Mouse (Mus musculus) kidney, adult 2 months (tissue): Measurements from ENCODE around the gene Pate2. TPM values are rescaled to one million over a fixed set of nuclear protein-coding genes. Genes with fewer than 3 reads are reported as not detected.

ENCODE experiments used
- DNase-seq: peaks from one replicate; pipeline ENCODE4 v3.0.0; 2021
- H3K27ac ChIP-seq: fragments of 200-500 bp; 2 replicates; pipeline ENCODE4 v1.5.1; 2012; ENCODE audit warnings: low read depth, low read length, control low read depth, inconsistent platforms; ENCODE audit not compliant: insufficient read depth
- H3K27me3 ChIP-seq: fragments of 200-500 bp; replicated peaks from 2 replicates; pipeline ENCODE4 v1.6.1; 2012; ENCODE audit warnings: mild to moderate bottlenecking, moderate library complexity, low read length, inconsistent platforms; ENCODE audit not compliant: control insufficient read depth, insufficient read depth
- H3K36me3 ChIP-seq: fragments of 200-500 bp; 2 replicates; pipeline ENCODE4 v1.6.1; 2012; ENCODE audit warnings: mild to moderate bottlenecking, moderate library complexity, low read length, inconsistent platforms; ENCODE audit not compliant: control insufficient read depth, insufficient read depth
- H3K4me1 ChIP-seq: fragments of 200-500 bp; 2 replicates; pipeline ENCODE4 v1.6.1; 2011; ENCODE audit warnings: low read length; ENCODE audit not compliant: control insufficient read depth, insufficient read depth
- H3K4me3 ChIP-seq: fragments of 200-500 bp; 2 replicates; pipeline ENCODE4 v1.5.1; 2011; ENCODE audit warnings: mild to moderate bottlenecking, low read depth, low read length, control low read depth; ENCODE audit not compliant: insufficient read depth
- CTCF ChIP-seq: fragments of 200-500 bp; conservative IDR thresholded peaks from 2 replicates; pipeline ENCODE4 v1.5.1; 2011; ENCODE audit warnings: low read depth, mild to moderate bottlenecking, control low read depth, low read length, moderate library complexity, mixed read lengths; ENCODE audit not compliant: insufficient read depth, insufficient read length
- POLR2A ChIP-seq: fragments of 200-500 bp; IDR thresholded peaks from one replicate; pipeline ENCODE4 v1.6.1; 2011; ENCODE audit warnings: low read depth, low read length, control low read depth
- WGBS: fragments of 180-500 bp; shearing (Covaris S2); methylation state at CpG from one replicate; pipeline ENCODE4 v1.1.7; 2018; 5-methylcytosine and 5-hydroxymethylcytosine counted together
- polyA plus RNA-seq: library from polyadenylated mRNA; depleted of rRNA; stranded (reverse); fragments of >200 nt; gene quantifications from 2 replicates; pipeline ENCODE4 v1.2.3, GENCODE M21; 2012

Pate2 gene
- polyA plus RNA-seq, 1 experiment: 0.05 TPM

- no peak for TF ChIP-seq CTCF
- TF ChIP-seq POLR2A: no peak
- WGBS: 68% methylated on average over 3 of the region's 3 CpGs
- H3K4me1 ChIP-seq: no peaks in the 10 kb centered on the region
- H3K27ac ChIP-seq: no peak overlapping the region
- DNase-seq: no peak
- no peaks in the 10 kb centered on the region for H3K36me3 ChIP-seq
- no peaks in the 10 kb centered on the region for H3K27me3 ChIP-seq
- H3K4me3 ChIP-seq: no peak overlapping the region
Measured at GRCm38 (mm10) chr9:35529141-35529540, 40.9 kb upstream of the Pate2 start.

DNA sequence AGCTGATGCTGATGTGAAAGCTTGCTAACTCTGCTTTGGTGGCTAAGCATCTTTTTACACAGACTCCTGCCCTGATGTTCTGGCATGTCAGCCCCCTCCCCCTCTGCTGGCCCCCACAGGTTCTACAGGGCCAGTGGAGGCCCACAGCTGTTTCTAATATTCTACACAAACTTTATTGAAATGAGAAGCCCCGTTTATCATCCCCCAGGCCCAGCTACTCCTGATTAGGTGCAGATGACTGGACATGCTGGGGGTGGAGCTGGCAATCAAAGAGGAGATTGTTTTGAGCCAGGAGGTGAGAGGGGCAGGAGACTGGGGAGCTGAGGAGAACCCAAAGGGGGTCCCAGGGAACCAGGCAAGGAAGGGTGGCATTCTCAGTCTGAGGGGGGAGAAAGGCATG, 40.3 kb upstream of the Pate2 start:
- no peaks in the 10 kb centered on the region for H3K27me3 ChIP-seq
- no peak overlapping the region for H3K4me3 ChIP-seq
- TF ChIP-seq CTCF: no peak
- TF ChIP-seq POLR2A: no peak
- H3K36me3 ChIP-seq: no peaks in the 10 kb centered on the region
- no peaks in the 10 kb centered on the region for H3K4me1 ChIP-seq
- H3K27ac ChIP-seq: no peak overlapping the region
- WGBS: 29% methylated on average over 1 of the region's 1 CpGs
- DNase-seq: no peak

- WGBS: 50% methylated on average over 9 of the region's 9 CpGs
- DNase-seq: no peak
- no peak overlapping the region for H3K4me3 ChIP-seq
- TF ChIP-seq POLR2A (no peak), CTCF (no peak)
- H3K27me3 ChIP-seq: no peaks in the 10 kb centered on the region
- no peaks in the 10 kb centered on the region for H3K4me1 ChIP-seq
- no peaks in the 10 kb centered on the region for H3K36me3 ChIP-seq
- no peak overlapping the region for H3K27ac ChIP-seq
Measured at GRCm38 (mm10) chr9:35533266-35533665, 36.8 kb upstream of the Pate2 start.

DNA sequence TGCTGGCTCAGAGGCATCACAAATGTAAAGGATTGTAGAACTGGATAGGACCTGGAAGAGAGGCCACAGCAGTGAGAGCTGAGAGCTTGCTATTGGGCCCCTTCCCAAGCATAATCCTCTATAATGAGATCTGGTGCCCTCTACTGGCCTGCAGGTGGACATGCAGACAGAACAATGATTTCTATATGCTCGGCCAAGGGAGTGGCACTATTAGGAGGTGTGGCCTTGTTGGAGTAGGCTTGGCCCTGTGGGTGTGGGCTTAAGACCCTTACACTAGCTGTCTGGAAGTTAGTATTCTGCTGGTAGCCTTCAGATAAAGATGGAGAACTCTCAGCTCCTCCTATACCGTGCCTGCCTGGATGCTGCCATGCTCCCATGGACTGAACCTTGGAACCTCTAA, 35.0 kb upstream of the Pate2 start:
- DNase-seq: peak; percentile 40
- no peaks in the 10 kb centered on the region for H3K27me3 ChIP-seq
- no peak overlapping the region for H3K27ac ChIP-seq
- H3K4me3 ChIP-seq: no peak overlapping the region
- WGBS: 11% methylated on average over 2 of the region's 2 CpGs
- no peaks in the 10 kb centered on the region for H3K4me1 ChIP-seq
- no peaks in the 10 kb centered on the region for H3K36me3 ChIP-seq
- TF ChIP-seq CTCF (peak; percentile 73), POLR2A (no peak)

- Histone ChIP-seq H3K27ac (no peak overlapping the region), H3K36me3 (no peaks in the 10 kb centered on the region), H3K4me1 (no peaks in the 10 kb centered on the region), H3K4me3 (no peak overlapping the region), H3K27me3 (no peaks in the 10 kb centered on the region)
- 82% methylated on average over 4 of the region's 4 CpGs for WGBS
- TF ChIP-seq POLR2A (no peak), CTCF (no peak)
- DNase-seq: no peak
Measured at GRCm38 (mm10) chr9:35535876-35536275, 34.2 kb upstream of the Pate2 start.

GRCm38 (mm10) chr9:35539001-35539750, 30.9 kb upstream of the Pate2 start:
- 59% methylated on average over 13 of the region's 13 CpGs for WGBS
- TF ChIP-seq POLR2A (no peak), CTCF (no peak)

DNA sequence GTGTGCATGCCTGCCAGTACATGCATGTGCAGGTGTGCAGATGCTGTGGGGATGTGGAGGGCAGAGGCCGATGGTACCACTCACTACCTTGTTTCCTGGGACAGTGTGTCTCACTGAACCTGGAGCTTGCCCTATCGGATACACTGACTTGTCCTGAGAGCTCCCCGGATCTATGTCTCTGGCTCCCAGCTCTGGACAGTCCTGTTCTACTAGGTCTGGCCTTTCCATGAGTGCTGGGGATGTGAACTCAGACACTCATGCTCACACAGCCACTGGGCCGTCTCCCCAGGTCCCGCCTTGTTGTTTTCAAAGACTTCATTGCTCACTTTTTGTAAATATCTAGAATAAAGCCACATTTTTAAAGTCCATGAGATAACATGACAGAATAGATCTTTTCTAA, 29.1 kb upstream of the Pate2 start:
- Histone ChIP-seq H3K4me1 (no peaks in the 10 kb centered on the region), H3K4me3 (no peak overlapping the region), H3K27ac (no peak overlapping the region), H3K27me3 (no peaks in the 10 kb centered on the region), H3K36me3 (no peaks in the 10 kb centered on the region)
- no peak for TF ChIP-seq CTCF
- TF ChIP-seq POLR2A: no peak
- no peak for DNase-seq
- 86% methylated on average over 5 of the region's 5 CpGs for WGBS

More at GRCm38 (mm10) chr9:35539001-35539750, 30.9 kb upstream of the Pate2 start:
- no peaks in the 10 kb centered on the region for H3K36me3 ChIP-seq
- H3K27ac ChIP-seq: no peak overlapping the region
- no peaks in the 10 kb centered on the region for H3K27me3 ChIP-seq
- H3K4me1 ChIP-seq: no peaks in the 10 kb centered on the region
- DNase-seq: peak; percentile 27
- no peak overlapping the region for H3K4me3 ChIP-seq

GRCm38 (mm10) chr9:35541488-35541887, 28.6 kb upstream of the Pate2 start:
- no peaks in the 10 kb centered on the region for H3K36me3 ChIP-seq
- no peak overlapping the region for H3K4me3 ChIP-seq
- no peaks in the 10 kb centered on the region for H3K4me1 ChIP-seq
- H3K27me3 ChIP-seq: no peaks in the 10 kb centered on the region
- peak; percentile 75 for DNase-seq
- 7% methylated on average over 6 of the region's 6 CpGs for WGBS
- TF ChIP-seq CTCF (peak; percentile 76), POLR2A (no peak)
- no peak overlapping the region for H3K27ac ChIP-seq
